Mouse (Mus musculus) urinary bladder, postnatal 36 days (tissue): ENCODE data around the gene Atxn2.
A peak's percentile ranks its signal among the peaks of the same experiment; 100 is the strongest.
"Not testable (repeated sequence)": the region's sequence is repeated elsewhere in the genome, so short reads cannot be mapped to it uniquely, and the experiment has no call there.

Experiments used
- DNase-seq, 2 experiments: peaks; one replicate each; pipeline ENCODE4 v3.0.0; 2022; ENCODE audit warnings: low spot score in 2 of 2, mixed read lengths in 1 of 2

The Atxn2 gene

DNA sequence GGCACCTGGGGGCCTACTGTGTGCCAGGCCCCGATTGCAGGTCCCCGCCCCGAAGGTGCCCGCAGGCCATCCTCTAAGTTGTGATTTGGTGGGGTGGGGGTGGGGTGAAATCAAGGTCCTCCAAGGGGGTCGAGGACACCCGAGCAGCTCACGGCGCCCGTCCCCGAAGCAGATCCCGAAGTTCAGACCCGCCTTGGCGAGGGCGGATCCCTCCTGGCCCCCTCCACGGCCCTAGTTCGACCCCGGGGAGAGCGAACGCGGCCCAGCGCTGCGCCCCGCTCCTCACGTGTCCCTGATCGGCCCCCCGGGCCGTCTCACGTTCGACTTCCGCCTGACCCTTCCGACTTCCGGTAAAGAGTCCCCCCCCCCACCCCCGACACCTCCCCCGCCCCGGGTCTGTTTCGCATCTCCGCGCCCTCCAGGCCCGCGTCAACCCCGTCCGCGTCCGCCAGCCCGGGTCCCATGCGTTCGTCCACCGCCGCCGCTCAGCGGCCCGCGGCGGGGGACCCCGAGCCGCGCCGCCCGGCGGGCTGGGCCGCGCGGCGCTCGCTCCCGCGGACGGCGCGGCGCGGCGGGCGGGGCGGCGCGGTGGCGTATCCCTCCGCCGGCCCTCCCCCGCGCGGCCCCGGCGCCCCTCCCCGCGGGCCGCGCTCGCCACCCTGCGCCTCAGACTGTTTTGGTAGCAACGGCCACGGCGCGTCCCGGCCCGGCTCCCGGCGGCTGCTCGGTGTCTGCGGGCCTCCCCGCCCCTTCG lies at the start of gene Atxn2:
Gene Atxn2 (plus strand): TSS at position 164 of the 754 bp plus-strand sequence.
- DNase-seq = peak; percentile 71 to 79

DNA sequence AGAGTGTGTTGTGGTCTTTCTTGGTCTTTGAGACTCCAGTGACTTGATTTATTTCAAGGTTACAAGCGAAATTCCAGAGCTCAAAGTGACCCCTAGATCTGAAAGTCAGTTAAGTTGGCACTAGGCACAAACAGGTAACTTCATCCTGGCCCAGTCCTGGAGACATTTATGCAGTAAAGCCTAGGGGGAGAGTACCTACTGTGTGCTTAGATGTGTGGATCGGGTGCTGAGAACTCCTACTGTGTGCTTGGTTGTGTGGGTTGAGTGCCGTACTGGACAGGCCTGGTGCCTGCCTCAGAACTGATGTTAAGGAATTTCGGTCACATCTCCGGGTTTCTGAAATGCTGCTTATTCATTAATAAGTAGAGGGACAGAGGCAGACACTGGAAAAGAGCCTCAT lies 49.6 kb upstream of the Atxn2 start:
- DNase-seq = no peak

DNA sequence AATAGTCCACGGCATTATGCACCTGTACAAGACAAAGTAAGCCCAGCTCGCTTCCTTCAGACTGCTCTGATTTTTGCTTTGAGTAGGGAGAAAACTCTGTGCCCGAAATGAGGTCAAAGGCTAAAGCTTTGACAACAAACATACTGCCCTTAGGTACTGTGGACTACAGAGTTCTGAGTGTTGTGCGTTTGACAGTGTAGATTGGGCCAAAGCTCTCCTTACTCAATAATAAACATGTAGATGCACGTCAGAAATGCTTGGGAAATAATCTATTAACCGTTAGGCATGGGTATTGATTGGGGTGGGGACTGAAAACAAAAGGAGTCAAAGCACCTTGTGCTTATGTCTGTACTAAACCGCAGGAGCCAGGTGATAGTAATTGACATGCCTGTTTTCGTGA lies 47.7 kb upstream of the Atxn2 start:
- no peak for DNase-seq

DNA sequence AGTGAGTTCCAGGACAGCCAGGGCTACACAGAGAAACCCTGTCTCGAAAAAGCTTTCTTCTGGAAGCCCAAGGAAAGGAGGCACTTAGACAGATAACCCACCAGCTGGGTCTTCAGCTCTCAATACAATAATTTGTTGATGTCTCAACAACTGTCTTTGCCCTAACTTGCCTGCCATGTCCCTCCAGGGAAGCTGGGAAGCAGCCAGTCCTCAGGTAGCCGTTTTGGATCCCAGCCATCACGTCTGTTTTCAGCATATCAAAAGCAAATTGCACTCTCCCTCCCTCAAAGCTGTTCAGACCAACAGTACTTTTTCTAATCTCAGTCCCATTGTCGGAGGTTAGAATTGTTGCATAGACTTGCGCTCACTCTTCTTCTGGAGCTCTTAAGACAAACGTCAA lies 47.1 kb upstream of the Atxn2 start:
- no peak for DNase-seq

DNA sequence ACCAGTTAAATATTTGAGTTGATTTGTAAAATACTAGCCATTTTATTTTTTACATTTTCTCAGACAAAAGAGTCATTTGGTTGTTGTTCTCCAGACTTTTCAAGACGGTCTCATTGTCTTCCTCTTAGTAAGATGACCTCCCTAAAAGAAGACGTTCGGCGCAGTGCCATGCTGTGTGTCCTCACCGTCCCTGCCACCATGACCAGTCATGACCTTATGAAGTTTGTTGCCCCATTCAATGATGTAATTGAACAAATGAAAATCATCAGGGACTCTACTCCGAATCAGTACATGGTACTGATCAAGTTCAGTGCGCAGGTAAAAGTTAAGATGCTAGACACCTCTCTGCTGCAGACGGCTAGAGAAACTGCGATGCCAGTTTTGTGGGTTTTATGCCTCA lies 46.2 kb upstream of the Atxn2 start:
- no peak for DNase-seq

DNA sequence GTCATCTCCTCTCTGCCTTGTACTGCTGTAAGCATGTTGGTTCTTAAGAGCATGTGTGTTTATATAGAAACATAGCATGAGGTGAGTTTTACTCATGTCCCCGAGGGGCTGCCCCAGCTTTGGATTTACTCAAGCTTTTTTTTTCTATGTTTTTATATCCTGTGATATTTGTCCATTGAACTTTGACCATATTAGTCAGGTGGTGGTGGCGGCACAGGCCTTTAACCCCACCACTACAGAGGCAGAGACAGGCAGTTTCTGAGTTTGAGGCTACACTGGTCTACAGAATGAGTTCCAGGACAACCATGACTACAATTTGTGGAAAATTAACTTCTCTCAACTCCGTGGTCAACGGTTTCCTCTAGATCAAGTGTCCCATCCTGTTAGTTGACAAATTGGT lies 44.1 kb upstream of the Atxn2 start:
- no peak for DNase-seq

DNA sequence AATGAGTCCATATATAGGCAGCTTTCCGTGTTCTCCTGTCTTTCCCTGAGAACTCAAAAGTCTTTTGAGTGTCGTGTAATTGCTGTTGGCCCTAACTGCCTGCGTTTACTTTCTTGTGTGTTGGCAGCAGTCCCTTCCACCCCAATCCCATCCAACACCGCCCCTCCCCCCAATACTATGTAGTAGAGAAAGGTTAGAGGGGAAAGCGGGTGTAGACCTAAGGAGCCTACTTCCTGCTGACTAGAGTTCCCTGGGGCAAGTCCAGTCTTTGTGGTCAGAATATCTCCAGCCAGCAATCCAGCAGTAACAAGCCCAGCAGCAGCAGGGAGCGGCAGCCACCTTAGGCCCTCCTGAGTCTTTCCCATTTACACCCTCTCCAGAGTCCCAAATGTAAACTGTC lies 42.7 kb upstream of the Atxn2 start:
- DNase-seq = no peak

DNA sequence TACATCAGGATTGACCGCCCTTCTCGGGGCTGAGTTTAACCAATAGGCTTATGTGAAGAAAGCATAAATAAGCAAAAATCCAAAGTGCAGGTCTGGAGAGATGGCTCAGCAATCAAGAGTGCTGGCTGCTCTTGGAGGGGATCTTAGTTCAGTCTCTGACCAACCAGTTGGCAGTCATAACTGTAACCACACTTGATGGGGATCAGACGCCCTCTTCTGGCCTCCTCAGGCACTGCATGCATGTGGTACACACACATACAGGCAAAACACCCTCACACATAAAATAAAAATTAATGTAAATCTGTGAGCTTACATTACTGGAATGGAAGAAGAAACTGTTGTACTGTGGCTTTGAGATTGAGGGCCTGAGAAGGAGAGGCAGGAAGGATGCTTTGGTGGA lies 40.7 kb upstream of the Atxn2 start:
- DNase-seq = no peak

DNA sequence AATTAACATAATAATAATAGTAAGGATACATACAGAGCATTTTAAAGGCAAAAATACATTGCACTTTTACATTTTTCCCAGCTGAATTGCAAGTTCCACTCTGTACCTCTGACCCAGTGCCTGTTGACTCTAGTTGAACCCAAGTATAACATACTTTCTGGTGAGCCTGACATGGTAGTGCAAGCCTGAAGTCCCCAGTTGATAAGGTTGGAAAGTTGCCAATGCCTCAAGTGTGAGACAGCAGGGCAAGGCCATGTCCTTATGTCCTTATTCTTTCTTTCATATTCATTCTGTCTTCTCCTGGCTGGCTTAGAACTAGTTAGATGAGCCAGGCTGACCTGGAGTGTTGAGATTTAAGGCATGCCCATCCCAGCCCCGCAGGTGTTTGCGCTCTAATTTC lies 28.9 kb upstream of the Atxn2 start:
- no peak for DNase-seq

DNA sequence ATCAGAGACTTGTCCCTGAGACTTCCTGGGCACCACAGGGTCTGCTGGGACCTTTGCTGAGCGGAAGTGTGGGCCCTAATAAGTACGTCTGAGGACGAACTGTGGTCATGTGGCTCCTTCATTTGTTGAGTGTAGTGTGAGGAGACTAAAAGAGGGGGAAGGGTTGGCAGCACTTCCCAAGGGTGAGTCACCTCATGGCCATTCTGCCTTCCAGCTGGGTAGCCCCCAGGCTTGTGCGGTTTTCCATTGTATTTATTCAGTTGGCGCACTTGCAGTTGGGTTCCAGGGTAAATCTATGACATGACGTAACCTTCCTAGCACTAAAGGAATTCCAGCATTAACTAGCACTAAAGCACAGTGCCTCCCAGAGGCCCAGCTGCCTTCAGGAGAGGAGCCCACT lies 25.6 kb upstream of the Atxn2 start:
- no peak for DNase-seq

DNA sequence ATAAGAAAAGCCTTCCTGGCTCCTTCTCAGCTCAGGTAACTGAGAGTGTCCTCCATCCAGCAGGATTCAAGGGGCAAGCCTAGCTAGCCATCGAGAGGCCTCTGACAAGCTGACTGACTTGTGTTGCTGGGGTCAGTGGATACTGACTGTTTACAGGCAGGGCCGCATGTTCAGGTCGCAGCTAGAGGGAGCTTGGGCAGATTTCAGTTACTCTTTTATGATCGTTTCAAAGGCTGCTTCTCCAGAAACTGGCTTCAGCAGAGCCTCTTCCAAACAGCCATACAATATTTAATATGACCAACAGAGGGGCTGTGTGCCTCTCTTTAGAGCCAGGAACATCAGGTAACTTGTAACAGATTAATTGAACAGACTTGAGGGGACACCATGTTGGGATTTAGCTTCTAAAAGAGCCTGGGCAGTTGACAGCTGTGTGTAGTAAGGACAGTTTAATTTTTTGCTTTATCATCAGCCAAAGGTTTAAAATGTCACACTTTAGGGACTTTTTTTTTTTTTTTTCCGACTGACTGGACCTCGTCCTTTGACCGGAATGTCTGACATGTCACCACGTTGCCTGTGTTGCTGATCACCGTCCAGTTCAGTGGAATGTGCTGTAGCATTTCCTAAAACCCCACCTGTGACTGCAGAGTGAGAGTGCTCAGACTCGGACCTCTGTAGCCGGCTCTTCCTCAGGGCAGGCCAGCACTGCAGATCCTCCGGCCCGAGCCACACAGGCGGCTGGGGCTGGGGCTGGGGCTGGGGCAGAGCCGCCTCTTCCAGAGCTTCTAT lies 24.8 kb upstream of the Atxn2 start:
- no peak for DNase-seq

DNA sequence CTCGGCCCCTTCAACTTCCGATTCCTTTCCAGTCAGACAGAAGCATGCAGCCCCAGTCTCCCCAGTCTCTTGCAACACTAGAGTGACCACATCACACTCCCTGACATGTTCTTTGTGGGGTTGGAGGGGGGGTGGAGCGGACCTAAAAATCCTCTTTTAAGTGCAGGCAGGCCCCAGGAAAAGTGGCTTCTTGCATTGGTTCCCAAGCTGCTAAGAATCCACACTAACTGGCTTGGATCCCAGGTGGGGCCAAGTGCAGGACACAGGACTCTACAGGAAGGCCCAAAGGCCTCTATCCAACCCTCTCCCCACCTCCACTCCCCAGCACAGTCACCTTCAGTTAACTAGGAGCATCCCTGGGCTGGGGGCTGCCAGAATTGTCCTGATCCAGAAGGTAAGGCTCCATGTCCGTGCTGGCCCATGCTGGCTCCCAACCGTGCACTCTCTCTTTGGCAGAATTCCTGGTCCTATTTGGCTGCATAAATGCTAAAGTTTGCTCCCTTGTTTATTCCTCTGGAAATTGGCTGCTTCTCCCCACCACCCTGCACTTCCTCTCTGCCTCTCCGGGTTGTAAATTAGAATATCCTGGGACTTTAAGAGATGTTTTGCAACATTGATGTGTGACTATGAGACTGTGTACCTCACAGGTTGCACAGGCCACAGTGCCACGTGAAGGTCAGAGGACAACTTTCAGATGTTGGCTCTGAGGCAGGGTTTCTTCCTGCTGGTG lies 20.5 kb upstream of the Atxn2 start:
- peak; percentile 9 to 44 for DNase-seq

DNA sequence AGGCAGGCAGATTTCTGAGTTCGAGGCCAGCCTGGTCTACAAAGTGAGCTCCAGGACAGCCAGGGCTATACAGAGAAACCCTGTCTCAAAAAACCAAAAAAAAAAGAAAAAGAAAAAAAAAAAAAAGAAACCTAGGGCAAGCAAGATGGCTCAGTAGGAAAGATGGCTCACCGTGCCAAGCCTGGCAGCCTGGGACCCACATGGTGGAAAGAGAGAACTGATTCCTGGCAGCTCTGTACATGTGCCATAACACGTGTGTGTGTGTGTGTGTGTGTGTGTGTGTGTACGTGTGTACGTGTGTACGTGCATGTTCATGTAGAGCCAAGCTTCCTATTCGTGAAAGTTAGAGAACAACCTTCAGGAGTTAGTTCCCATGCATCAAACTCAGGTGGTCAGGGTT lies 19.7 kb upstream of the Atxn2 start:
- DNase-seq = not testable (repeated sequence)

DNA sequence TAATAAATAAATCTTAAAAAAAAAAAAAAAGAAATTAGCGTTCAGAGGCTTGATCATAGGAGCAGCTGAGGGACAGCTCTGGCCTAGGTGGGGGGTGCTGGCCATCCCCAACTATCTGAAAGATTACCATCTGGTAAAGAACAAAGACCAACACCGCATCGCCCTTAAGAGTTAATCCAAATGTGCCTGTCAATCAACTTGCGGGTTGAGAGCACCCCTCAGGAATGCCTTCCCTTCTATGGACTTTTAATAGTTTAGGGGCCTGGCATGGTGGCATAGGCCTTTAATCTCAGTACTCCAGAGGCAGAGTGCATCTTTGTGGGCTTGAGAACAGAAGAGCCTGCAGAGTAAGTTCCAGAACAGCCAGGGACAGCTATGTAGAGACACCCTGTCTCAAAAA lies 18.2 kb upstream of the Atxn2 start:
- DNase-seq = no peak

DNA sequence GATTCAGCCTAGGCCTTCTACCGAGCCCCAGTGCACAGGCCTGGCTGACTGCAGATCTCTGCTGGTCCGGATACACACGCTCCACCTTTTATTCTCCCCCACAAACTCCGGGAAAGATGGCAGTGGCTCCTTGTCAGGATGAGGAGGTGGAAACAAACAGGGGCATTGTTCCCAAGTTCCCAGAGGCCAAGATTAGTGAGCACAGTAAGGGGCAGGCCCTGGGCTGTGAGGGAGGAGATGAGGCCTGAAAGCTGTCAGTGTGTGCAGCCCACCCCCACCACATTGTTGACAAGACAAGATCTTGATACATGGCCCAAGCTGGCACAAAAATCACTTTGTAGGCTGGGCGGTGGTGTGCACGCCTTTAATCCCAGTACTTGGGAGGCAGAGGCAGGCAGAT lies 14.4 kb upstream of the Atxn2 start:
- no peak for DNase-seq

DNA sequence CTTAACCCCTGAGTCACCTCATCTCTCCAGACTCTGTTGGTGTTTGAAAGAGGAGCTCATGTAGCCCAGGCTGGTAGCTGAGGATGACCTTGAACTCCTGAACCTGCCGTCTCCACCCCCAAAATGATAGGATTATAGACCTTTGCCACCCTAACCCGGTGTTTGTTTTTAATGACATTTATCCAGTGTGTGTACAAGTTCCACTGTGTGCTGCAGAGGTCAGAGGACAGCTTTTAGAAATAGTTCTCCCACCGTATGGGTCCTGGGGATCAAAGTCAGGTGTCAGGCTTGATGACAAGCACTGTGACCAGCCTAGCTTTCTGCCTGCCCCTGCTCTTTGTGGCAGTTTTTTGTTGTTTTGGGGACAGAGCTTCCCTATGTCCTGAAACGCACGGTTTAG lies 11.2 kb upstream of the Atxn2 start:
- no peak for DNase-seq

DNA sequence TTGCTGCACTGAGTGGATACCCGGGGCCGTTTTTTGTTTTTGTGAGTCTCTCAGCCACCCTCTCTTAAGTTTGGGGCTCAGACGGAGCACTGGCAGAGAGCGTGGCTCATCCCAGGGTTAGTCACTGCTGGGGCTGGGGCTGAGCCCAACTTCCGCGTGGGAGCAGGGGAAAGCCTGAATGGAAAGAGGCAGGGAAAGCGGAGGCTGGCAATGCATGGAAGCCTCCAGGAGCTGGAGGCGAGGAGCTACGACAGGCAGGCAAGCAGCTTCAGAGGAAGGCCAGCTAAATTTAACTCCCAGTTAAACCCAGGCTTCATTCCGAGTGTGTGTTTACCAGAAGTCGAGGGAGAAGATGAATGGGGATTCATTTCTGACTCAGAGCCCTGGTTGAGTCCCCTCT lies 10.6 kb upstream of the Atxn2 start:
- DNase-seq = peak; percentile 22 to 38

DNA sequence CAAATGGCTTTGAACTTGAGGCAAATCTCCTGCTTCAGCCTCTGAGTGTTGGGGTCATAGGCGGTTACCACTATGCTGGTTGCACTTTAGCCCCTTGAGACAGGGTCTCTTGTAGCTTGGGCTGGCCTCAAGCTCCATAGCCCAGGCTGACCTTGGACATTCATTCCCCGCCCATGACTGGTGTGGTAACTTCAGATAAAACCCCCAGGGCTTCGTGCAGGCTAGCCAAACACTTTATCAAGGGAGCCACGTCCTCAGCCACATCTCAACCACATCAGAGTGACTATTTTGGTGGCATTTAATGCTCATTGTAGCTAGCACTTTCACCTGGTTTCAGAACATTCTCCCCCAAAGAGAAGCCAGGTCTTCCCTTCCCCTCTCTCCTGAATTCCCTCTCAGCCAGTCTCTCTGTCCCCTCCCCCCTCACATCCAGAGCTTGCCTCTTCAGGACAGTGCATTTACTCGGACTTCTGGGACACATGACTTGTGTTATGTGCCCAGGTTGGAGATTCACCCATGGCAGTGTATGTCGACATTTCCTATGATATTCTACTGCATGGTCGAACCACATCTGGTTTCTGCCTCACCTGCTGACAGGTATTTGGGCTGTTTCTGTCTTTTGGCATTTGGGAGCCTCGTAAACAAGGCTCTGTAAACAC lies 9.9 kb upstream of the Atxn2 start:
- DNase-seq = no peak

DNA sequence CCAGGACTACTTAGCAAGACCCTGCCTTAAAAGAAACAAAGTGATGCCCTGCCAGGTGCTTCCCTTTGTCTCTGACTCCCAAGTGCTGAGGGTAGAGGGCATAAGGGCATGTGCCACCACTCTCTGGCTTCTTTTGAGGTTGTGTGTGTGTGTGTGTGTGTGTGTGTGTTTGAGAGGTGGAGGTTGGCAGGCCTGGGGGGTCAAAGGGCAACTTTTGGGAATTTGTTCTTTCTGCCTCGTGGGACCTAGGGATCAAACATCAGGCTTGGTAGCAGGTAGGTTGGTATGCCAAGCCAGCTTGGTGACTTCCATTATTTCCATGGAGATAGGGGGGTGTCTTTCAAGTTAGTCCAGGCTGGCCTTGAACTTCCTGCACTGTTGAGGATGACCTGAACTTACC lies 7.8 kb upstream of the Atxn2 start:
- DNase-seq = no peak

DNA sequence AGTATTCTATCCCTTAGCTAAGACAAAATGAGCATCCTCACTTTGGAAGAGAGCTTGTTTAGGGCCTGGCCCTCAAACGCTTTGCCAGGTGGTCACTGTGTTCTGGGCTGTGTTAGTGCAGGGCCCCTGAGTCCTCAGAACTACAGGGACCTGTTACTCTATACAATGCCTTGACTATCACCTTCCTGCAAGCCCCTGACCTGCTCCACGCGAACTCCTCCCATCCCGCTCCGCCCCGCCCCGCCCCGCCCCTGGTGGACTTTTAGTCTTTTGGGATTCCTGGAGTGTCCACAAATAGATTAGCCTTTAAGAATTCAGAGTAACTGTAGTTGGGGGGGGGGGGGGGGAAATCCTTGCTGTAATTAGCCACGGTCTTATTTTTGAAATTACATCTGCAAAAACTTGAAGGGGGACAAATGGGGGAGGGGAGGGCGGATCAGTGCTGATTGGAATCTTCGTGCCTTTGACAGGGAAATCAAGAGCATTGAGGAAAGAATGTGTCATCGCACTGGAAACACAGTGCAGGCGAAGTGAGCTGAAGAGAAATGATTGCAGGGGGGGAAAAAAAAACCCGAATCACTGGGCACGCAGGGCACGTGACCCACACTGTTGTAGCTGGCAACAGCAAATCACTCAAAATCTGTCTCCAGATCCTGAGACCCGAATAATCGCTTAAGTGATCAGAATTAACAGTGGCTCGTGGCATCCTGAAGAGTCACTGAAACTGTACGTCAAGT lies 6.5 kb upstream of the Atxn2 start:
- DNase-seq = no peak

DNA sequence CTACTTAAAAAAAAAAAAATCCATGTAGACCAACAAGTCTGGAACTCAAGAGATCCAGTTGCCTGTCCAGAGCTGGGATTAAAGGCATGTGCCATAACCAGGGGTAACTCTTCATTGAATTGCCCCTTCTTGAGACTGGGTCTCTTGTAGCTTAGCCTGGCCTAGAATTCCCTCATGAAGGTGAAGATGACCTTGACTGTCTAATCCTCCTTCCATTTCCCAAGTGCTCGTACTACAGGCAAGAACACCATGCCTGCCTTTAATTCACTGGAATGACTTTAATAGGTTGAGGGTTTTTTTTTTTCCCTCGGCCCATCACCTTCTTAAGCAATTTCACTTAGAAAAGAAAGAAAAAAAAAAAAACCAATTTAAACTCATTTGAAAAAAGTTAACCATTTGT lies 735 bp upstream of the Atxn2 start:
- DNase-seq = no peak

DNA sequence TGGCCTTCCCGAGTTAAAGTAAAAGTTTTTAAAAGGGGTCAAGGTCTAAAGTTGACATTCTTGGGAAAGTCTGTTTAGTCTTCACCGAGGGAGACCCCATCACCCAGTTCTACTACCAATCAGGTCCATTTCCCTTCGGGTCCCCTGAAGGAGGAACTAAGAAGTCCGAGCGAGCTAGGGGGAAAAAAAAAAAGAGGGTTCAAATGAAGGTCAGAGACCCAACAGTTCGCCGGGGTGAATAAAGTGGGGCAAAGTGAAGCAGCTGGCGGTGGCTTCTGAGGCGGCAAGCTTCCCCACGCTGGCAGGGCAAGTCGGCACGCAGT lies 325 bp upstream of the Atxn2 start:
- no peak for DNase-seq
